Mouse (Mus musculus): ENCODE measurements around the gene Ssc5d.

DNA sequence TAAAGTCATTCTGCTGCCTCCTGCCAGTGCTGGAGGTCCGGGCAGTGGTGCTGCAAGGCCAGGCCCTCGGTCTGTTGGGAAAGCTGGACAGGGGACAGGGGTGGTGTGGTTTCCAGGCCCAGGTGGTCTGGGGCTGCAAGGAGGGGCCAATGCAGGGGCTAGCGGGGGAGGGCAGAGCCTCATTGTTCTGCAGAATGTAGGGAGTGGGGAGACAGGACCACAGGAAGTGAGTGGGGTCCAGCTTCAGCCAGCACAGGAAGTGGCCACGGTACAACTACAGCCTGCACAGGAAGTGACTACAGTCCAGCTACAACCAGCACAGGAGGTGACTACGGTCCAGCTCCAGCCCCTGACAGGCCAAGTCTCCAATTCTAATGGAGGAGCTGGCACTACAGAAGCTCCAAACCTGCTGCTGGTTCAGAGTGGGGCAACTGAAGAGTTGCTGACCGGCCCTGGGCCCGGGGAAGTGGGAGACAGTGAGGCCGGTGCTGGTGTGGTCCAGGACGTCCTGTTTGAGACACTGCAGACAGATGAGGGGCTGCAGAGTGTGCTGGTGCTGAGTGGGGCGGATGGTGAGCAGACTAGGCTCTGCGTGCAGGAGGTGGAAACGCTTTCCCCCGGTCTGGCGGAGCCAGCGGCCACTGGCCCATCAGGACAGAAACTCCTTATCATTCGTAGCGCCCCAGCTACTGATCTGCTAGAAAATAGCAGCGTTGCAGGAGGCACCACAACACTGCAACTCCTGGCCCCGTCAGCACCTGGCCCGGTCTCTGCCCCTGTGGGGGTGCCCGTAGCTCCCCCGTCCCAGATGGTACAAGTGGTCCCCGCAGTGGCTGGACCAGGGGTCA, 4.4 kb upstream of the Ssc5d start:
- TF ChIP-seq GATA1 (IDR thresholded peaks at IDR 0.05; ENCODE audit: low read length) (no peak), TAL1 (IDR thresholded peaks at IDR 0.05; ENCODE audit: low read length) (no peak)
